Mouse (Mus musculus) liver, embryonic 15.5 days (tissue): ENCODE results near the gene Chga. TPM values are rescaled to one million over a fixed set of nuclear protein-coding genes. Genes with fewer than 3 reads are reported as not detected.

Experiments
- ATAC-seq: fragments of 200-750 bp; cut with Nextera tagmentation; 2 replicates; pipeline ENCODE4 v1.8.0; 2017; ENCODE audit warnings: moderate number of reproducible peaks, mild to moderate bottlenecking, moderate library complexity; ENCODE audit not compliant: insufficient read depth
- H3K27ac ChIP-seq: fragments of 300-500 bp; sonication (generic); replicated peaks from 2 replicates; pipeline ENCODE4 v1.5.1; 2015; ENCODE audit warnings: mild to moderate bottlenecking, inconsistent platforms
- H3K27me3 ChIP-seq: fragments of 300-500 bp; sonication (generic); 2 replicates; pipeline ENCODE4 v1.6.1; 2015; ENCODE audit warnings: mild to moderate bottlenecking, inconsistent platforms
- H3K36me3 ChIP-seq: fragments of 300-500 bp; sonication (generic); replicated peaks from 2 replicates; pipeline ENCODE4 v1.6.1; 2015; ENCODE audit warnings: moderate library complexity, mild to moderate bottlenecking, inconsistent platforms
- H3K4me1 ChIP-seq: fragments of 300-500 bp; sonication (generic); replicated peaks from 2 replicates; pipeline ENCODE4 v1.6.1; 2015; ENCODE audit warnings: inconsistent platforms
- H3K4me2 ChIP-seq: fragments of 300-500 bp; sonication (generic); 2 replicates; pipeline ENCODE4 v1.6.1; 2015; ENCODE audit warnings: moderate library complexity, mild to moderate bottlenecking, inconsistent platforms
- H3K4me3 ChIP-seq: fragments of 300-500 bp; sonication (generic); replicated peaks from 2 replicates; pipeline ENCODE4 v1.5.1; 2015; ENCODE audit warnings: mild to moderate bottlenecking, inconsistent platforms
- H3K9ac ChIP-seq: fragments of 300-500 bp; sonication (generic); 2 replicates; pipeline ENCODE4 v1.6.1; 2015; ENCODE audit warnings: moderate library complexity, mild to moderate bottlenecking, inconsistent platforms
- H3K9me3 ChIP-seq: fragments of 300-500 bp; sonication (generic); replicated peaks from 2 replicates; pipeline ENCODE4 v1.6.1; 2016; ENCODE audit warnings: inconsistent platforms
- WGBS: fragments of 180-500 bp; shearing (Covaris S2); methylation state at CpG from one replicate; pipeline ENCODE4 v1.1.7; 2015; ENCODE audit warnings: mixed read lengths; ENCODE audit not compliant: insufficient replicate concordance; 5-methylcytosine and 5-hydroxymethylcytosine counted together
- polyA plus RNA-seq: library from polyadenylated mRNA; unstranded; fragments of >200 nt; fragmentation: Nextera tagmentation; extraction: Ambion mirVana; gene quantifications from 2 replicates; pipeline ENCODE4 v1.2.1, GENCODE M21; 2015

The Chga gene
- polyA plus RNA-seq, 1 experiment from 2014 or later = 2.5 TPM

GRCm38 (mm10) chr12:102565086-102565485 lies 10.3 kb downstream of the Chga start:
- H3K4me3 ChIP-seq = no peak overlapping the region
- H3K27ac ChIP-seq = no peak overlapping the region
- peak; percentile 91 for ATAC-seq
- H3K9me3 ChIP-seq = no peaks in the 10 kb centered on the region
- WGBS = 25% methylated on average over 6 of the region's 6 CpGs
- H3K9ac ChIP-seq = no peak overlapping the region
- H3K4me1 ChIP-seq = peaks cover 37% of the 10 kb centered on the region
- H3K4me2 ChIP-seq = peak overlapping the region; percentile 25; the same call in 1 of the 2 replicates
- no peaks in the 10 kb centered on the region for H3K36me3 ChIP-seq
- H3K27me3 ChIP-seq = no peaks in the 10 kb centered on the region

DNA sequence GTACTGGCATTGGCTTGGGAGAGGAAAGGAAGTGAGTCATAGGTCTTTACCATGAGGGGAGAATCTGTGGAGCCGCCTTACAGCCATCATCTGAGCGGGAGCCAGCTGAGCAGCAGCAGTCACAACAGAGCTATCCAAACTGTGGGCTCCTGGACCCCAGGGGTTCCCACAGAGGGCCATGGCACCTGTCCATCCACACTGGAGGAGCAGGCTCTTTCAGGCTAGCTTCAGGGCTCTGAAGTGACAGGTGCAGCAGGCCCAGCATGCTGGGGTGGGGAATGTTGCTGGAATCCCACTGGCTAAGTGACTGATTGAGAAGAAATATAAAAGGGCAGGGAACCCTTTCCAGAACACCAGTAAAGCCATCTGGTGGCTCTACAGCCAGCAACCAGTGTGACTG lies 12.2 kb downstream of the Chga start:
- 61% methylated on average over 2 of the region's 2 CpGs for WGBS
- ATAC-seq = no peak

DNA sequence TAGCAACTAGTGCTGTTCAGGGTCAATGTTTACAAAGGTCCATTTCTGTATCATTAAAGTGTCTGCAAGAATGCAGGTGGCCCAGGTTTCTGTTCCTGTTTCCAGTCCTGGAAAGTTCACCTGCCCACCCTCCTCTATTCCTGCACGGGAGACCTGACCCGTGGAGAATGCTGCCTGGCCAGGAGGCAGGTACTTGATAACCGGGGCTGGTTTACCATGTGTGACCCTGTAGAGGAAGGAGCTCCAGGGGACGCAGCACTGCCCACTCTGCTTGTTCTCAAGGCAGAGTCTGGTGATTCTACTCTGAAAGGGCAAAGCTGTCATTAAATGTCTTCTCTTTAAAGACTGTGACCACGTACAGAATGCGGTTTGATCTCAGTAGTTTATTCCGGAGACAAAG lies 13.4 kb downstream of the Chga start:
- Histone ChIP-seq H3K36me3 (no peaks in the 10 kb centered on the region), H3K27ac (no peak overlapping the region), H3K4me1 (peaks cover 53% of the 10 kb centered on the region), H3K9me3 (no peaks in the 10 kb centered on the region), H3K27me3 (no peaks in the 10 kb centered on the region), H3K4me2 (no peak overlapping the region), H3K9ac (no peak overlapping the region), H3K4me3 (no peak overlapping the region)
- no peak for ATAC-seq
- 72% methylated on average over 7 of the region's 7 CpGs for WGBS

More for the DNA sequence above, 12.2 kb downstream of the Chga start:
- Histone ChIP-seq H3K4me2 (no peak overlapping the region), H3K27me3 (no peaks in the 10 kb centered on the region), H3K27ac (no peak overlapping the region), H3K9me3 (no peaks in the 10 kb centered on the region), H3K4me1 (peaks cover 48% of the 10 kb centered on the region), H3K9ac (no peak overlapping the region), H3K36me3 (no peaks in the 10 kb centered on the region), H3K4me3 (no peak overlapping the region)

DNA sequence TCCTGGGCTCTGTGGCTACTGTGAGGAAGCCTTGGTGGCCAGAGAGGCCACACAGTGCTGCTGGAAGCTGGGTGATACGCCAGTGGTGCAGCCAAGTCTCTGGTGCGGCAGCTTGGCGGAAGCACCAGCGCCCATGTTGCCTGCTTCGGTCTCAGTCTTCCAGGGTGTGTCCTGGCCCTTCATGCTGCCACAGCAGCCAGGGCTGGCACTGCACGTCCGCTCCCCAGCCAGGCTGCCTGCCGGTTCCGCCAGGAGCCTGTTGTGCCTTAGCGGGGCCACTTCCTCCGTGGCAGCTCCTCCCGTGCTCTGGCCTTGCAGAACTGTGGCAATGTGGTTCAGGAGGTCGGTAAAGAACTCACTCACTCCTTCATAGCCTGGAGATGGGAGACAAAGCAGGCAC lies 15.3 kb downstream of the Chga start:
- H3K9ac ChIP-seq = no peak overlapping the region
- 70% methylated on average over 13 of the region's 13 CpGs for WGBS
- no peak for ATAC-seq

GRCm38 (mm10) chr12:102570734-102571133 lies 16.0 kb downstream of the Chga start:
- H3K27me3 ChIP-seq = no peaks in the 10 kb centered on the region
- H3K36me3 ChIP-seq = no peaks in the 10 kb centered on the region
- no peaks in the 10 kb centered on the region for H3K9me3 ChIP-seq
- no peak for ATAC-seq
- WGBS = 62% methylated on average over 5 of the region's 5 CpGs
- no peak overlapping the region for H3K4me3 ChIP-seq
- no peak overlapping the region for H3K4me2 ChIP-seq
- no peak overlapping the region for H3K27ac ChIP-seq
- H3K9ac ChIP-seq = no peak overlapping the region
- peaks cover 31% of the 10 kb centered on the region for H3K4me1 ChIP-seq

More for the DNA sequence above, 15.3 kb downstream of the Chga start:
- no peaks in the 10 kb centered on the region for H3K27me3 ChIP-seq
- no peak overlapping the region for H3K4me2 ChIP-seq
- no peaks in the 10 kb centered on the region for H3K36me3 ChIP-seq
- H3K4me3 ChIP-seq = no peak overlapping the region
- H3K4me1 ChIP-seq = peaks cover 37% of the 10 kb centered on the region
- H3K27ac ChIP-seq = no peak overlapping the region
- H3K9me3 ChIP-seq = no peaks in the 10 kb centered on the region

GRCm38 (mm10) chr12:102571666-102572065 lies 16.9 kb downstream of the Chga start:
- peak; percentile 72 for ATAC-seq
- H3K27ac ChIP-seq = no peak overlapping the region
- no peaks in the 10 kb centered on the region for H3K9me3 ChIP-seq
- 49% methylated on average over 9 of the region's 9 CpGs for WGBS
- no peak overlapping the region for H3K9ac ChIP-seq
- H3K36me3 ChIP-seq = no peaks in the 10 kb centered on the region
- H3K4me1 ChIP-seq = peaks cover 23% of the 10 kb centered on the region
- H3K4me3 ChIP-seq = no peak overlapping the region
- H3K4me2 ChIP-seq = no peak overlapping the region
- no peaks in the 10 kb centered on the region for H3K27me3 ChIP-seq

DNA sequence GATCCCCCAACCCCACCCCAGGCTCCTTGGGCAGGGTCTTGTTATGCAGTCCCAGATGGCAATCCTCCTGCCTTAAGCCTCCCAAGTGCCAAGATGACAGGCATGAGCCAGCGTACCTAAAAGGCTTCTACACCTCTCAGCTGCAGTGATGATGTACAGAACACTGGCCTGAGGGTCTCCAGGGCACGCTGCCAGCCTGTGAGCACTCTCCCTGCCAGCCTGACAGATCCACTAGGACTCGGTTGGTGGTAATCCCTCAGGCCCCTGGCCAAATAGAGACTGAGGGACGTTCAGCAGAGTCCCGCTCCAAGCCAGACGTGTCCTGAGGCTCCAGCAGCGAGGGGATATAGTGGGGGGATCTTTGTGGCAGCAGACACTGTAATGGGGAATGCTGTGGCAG lies 18.3 kb downstream of the Chga start:
- WGBS = 68% methylated on average over 7 of the region's 7 CpGs
- Histone ChIP-seq H3K4me2 (no peak overlapping the region), H3K4me3 (no peak overlapping the region), H3K27me3 (no peaks in the 10 kb centered on the region), H3K9ac (no peak overlapping the region), H3K27ac (no peak overlapping the region), H3K4me1 (peaks cover 18% of the 10 kb centered on the region), H3K36me3 (no peaks in the 10 kb centered on the region), H3K9me3 (no peaks in the 10 kb centered on the region)
- no peak for ATAC-seq

- no peak overlapping the region for H3K4me2 ChIP-seq
- H3K9ac ChIP-seq = no peak overlapping the region
- ATAC-seq = no peak
- no peak overlapping the region for H3K27ac ChIP-seq
- H3K36me3 ChIP-seq = no peaks in the 10 kb centered on the region
- no peaks in the 10 kb centered on the region for H3K9me3 ChIP-seq
- H3K4me3 ChIP-seq = no peak overlapping the region
- peaks cover 13% of the 10 kb centered on the region; the same call in 1 of the 2 replicates for H3K4me1 ChIP-seq
- WGBS = 68% methylated on average over 5 of the region's 5 CpGs
- H3K27me3 ChIP-seq = no peaks in the 10 kb centered on the region
Observed at GRCm38 (mm10) chr12:102575541-102576329, 21.0 kb downstream of the Chga start.

- no peak overlapping the region for H3K9ac ChIP-seq
- no peaks in the 10 kb centered on the region for H3K27me3 ChIP-seq
- no peak overlapping the region for H3K27ac ChIP-seq
- H3K4me2 ChIP-seq = no peak overlapping the region
- WGBS = 72% methylated on average over 10 of the region's 10 CpGs
- no peaks in the 10 kb centered on the region for H3K36me3 ChIP-seq
- ATAC-seq = no peak
- no peak overlapping the region for H3K4me3 ChIP-seq
- H3K4me1 ChIP-seq = peaks cover 6% of the 10 kb centered on the region; the same call in 1 of the 2 replicates
- H3K9me3 ChIP-seq = no peaks in the 10 kb centered on the region
Observed at GRCm38 (mm10) chr12:102576659-102577398, 22.1 kb downstream of the Chga start.

DNA sequence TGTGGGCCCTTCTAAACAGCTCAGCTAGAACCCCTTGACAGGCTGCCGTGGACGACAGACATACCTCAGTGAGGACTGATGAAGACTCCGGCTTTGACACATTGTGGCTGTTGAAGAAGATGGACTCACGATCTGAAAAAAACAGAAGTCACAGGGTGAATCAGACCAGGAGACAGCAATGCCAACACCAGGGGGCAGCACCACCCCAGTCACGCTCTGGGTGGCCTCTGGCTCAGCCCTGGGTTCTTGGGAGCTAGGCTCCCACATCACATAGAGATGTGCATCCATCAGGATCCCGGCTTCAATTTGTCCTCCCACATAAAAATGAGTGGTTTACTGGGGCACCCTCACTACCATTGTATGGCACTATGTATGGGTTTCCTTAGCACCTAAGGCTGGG lies 24.3 kb downstream of the Chga start:
- no peak for ATAC-seq
- Histone ChIP-seq H3K36me3 (no peaks in the 10 kb centered on the region), H3K9ac (no peak overlapping the region), H3K27ac (no peak overlapping the region), H3K4me2 (no peak overlapping the region), H3K4me1 (no peaks in the 10 kb centered on the region), H3K9me3 (no peaks in the 10 kb centered on the region), H3K27me3 (no peaks in the 10 kb centered on the region), H3K4me3 (no peak overlapping the region)
- WGBS = 42% methylated on average over 6 of the region's 6 CpGs

- 62% methylated on average over 5 of the region's 5 CpGs for WGBS
- Histone ChIP-seq H3K4me2 (no peak overlapping the region), H3K27me3 (no peaks in the 10 kb centered on the region), H3K9me3 (no peaks in the 10 kb centered on the region), H3K4me3 (no peak overlapping the region), H3K36me3 (no peaks in the 10 kb centered on the region), H3K9ac (no peak overlapping the region), H3K27ac (no peak overlapping the region), H3K4me1 (no peaks in the 10 kb centered on the region)
- ATAC-seq = no peak
Observed at GRCm38 (mm10) chr12:102581579-102582196, 26.9 kb downstream of the Chga start.
